Mouse (Mus musculus): Measurements from ENCODE around the gene Cbx4.

Cbx4 gene

GRCm38 (mm10) chr11:119041325-119041716 lies 44.7 kb downstream of the Cbx4 start:
- peak in 1 of 2 experiments; percentile 83 for DNase-seq

DNA sequence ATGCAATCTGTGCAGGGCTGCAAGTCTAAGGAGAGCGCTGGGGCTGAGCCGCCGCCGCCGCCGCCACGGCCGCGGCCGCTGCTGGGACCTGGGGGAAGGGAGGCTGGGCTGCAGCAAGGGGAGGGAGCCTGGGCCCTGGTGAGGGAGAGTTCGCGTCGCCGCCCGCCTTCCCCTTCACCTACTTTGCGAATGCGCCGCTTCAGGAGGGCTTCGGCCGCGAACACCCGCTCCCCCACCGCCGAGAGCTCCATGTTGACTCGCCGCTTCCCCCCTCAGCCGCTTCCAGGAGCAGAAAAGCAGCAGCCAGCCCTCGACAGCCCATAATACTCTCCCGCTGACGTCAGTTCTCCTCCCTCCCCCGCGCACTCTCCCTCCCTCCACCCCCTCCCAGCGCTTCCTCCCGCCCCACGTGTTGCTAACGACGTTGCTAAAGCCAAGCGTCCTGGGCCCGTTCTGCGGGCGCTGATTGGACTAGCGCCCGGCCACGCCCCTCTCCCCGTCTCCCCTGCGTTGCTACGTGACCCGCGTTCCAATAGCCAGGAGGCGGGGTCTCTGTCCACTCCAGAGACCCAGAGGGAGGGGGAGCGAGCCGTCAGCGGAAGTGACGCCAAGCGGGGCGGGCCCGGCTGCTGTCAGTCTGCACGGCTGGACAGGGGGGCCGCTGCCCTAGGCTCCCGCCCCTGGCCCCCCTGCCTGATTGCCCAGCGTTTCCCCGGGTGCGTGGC lies 45.3 kb downstream of the Cbx4 start, which contains the start of gene Cbx8:
TSS of gene Cbx8 (minus strand) at position 370 of the 725 bp plus-strand sequence.
- peak; percentile 100 for DNase-seq

GRCm38 (mm10) chr11:119039732-119040512 lies 46.1 kb downstream of the Cbx4 start:
- DNase-seq = no peak

DNA sequence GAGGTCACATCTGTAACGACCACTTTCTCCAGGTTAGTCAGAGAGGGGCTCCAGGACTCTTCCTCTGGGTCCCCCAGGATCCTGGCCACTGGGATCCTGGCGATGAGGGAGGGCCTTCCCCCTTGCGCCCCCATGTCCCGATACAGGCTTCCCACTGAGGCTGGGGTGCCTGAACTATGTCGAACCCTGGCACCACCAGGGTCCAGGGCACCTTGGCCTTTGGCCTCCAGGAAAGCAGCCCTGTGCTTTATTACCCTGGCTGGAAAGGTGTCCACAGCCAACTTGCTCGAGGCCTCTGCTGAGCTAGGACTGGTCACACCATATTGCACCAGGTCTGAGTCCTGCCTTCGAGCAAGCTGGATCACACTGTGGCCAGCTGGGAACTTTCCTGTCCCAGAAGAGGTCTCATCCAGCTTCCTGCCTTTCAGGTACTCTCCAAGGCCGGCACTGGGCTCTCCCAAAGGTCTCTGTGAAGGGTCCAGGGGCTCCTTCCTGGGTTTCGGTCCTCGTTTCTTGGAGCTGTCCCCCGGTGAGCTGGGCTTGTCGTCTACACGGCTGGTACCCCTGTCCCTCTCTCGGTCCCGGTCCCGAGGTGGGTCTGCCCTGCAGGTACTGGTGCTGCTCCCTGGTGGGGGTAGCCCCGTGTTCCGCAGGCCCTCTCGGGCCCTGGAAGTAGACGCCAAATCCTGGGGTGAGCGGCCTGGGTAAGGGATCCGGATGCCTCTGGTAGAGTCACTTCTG lies 47.1 kb downstream of the Cbx4 start:
- peak in 1 of 2 experiments; percentile 45 for DNase-seq

GRCm38 (mm10) chr11:119037780-119038401 lies 48.1 kb downstream of the Cbx4 start:
- DNase-seq = peak; percentile 38 to 47

GRCm38 (mm10) chr11:119036934-119037779 lies 48.9 kb downstream of the Cbx4 start:
- peak; percentile 57 to 68 for DNase-seq

DNA sequence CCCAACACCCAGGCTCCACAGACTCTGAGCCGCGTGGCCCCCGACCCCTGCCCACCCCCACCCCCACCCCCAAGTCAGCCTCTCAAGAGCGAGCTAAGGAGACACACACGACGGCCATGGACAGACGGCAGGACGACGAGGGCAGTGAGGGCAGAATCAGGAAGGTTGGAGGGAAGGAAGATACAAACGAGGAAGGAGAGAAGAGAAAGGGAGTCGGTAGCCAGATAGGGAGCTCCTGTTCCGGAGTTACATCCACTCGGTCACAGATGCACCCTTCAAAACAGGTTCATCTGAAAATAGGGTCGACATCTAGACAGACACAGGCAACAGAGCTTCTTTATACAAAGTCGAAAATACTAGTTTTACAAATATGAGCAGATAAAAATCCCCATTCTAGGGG lies 49.6 kb downstream of the Cbx4 start:
- no peak for DNase-seq

DNA sequence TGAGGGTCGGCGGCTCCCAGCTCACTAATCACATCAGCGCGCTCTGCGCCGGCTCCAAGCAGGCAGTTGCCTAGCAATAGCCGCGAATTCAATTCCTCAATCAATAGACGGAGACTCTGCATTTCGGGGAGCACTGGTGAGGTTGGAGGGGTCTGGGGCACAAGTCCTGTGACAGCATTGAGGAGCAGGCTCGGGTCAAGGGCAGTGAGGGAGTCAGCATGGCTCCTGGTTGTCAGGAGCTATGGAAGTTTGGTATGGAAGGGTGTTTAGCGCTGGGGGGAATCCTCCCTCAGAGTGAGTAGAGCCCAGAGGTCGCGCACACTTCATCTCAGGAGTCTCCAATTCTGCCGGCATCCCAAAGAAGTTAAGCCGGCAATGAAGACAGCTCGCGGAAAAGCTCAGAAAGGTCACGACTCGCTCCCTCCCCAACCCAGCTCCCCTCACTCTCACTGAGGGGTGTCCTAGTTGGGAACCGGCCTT lies 50.3 kb downstream of the Cbx4 start:
- no peak for DNase-seq

- DNase-seq = no peak
These were observed 50.8 kb downstream of the Cbx4 start for GRCm38 (mm10) chr11:119035094-119035685.

- no peak for DNase-seq
These were observed 51.4 kb downstream of the Cbx4 start for GRCm38 (mm10) chr11:119034635-119035034.

DNA sequence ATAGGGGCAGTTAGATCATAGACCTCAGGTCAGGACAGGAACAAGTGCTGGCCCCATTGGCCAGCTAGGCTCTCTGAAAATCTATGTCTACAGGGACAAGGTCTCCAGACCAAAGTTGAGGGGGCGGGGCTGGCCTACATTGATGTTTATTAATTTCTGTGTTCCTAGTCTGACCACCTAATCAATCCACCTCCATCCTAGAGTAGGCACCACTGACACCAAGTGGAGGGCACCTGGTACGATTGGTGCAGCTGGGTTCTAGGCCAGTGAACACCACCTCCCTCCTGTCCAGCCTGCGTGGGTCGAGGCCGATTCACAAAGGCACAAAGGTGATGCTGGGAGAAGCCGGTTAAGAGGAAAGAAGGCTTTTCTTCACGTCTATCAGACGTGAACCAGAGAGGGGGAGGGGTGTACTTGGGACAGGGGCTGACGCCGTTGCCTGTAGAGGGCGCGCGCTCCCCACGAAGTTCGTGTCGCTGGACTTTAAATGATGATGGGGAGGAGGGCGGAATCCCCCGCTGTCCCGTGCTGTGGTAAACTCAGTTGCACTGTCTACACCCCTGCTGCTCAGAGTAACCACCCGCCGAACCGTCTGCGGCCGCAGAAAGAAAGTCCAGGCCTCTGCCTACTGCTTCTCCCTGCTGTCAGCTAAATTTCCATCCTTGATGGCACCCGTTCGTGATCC lies 52.0 kb downstream of the Cbx4 start:
- peak; percentile 91 to 94 for DNase-seq
